Mouse (Mus musculus): ENCODE measurements around the gene Rnd3. TPM values are rescaled to one million over a fixed set of nuclear protein-coding genes. Genes with fewer than 3 reads are reported as not detected.

The Rnd3 gene
- polyA plus RNA-seq, 1 experiment, result 9.9 TPM

DNA sequence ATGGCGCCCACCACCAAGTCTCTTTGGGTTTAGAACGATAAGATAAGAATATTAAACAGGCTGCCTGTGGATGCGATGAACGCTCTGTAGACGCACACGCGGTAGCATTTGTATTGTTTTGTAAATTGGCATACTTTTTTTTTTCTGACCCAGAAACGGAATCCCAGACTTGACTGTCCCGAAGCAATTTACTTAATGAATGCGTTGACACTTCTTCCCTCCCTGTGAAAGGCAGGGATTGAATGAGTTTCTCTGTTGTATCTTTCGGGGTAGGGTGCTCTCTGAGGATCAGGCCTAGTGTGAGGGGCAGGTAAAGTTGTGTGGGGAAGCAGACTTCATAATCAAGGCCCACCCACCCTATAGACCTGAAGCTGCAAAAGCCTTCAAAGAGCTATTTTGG, 63.8 kb downstream of the Rnd3 start:
- WGBS, result 86% methylated on average over 11 of the region's 11 CpGs
- no peak overlapping the region for H3K27ac ChIP-seq (ENCODE audit: control insufficient read depth, insufficient read depth, low read depth, low read length, poor library complexity)
- H3K4me3 ChIP-seq (replicated peaks; ENCODE audit: control insufficient read depth, low read depth, low read length), result no peak overlapping the region
- no peaks in the 10 kb centered on the region for H3K4me1 ChIP-seq (ENCODE audit: control insufficient read depth, insufficient read depth, low read length)
- no peak for TF ChIP-seq POLR2A (IDR thresholded peaks at IDR 0.05; ENCODE audit: borderline replicate concordance, control insufficient read depth, low read depth, low read length)
- no peak for TF ChIP-seq CTCF (IDR thresholded peaks at IDR 0.05; ENCODE audit: control insufficient read depth, insufficient read depth, low read length)

DNA sequence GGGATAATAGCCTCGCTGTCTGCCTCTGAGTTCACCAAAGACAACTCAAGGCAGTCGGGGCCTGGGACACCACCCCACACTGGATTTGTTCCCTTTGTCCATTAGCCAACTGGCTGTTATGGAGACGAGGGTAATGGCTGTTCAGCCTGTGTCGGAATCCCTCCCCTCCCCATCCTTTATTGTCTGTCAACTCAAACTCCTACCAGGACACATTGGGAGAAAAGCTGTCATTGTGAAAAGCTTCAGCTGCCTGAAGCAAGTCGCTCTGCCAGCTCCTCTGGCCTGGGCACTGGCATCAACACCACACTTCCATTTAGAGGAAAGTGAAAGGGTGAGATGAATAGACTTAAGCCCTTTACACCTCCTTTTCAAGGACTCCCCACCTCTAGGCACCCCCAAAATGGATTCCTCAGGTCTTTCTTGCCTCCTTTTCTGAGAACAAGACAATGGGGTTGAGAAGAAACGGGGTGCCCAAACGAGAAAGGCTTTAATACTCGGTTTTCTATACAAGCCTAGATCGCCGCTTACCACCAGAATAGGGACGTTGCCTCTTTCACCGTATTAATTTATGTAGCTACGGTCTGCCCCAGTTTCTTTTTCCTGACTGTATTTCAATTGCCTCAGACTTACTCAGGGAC, 66.1 kb downstream of the Rnd3 start:
- TF ChIP-seq CTCF (IDR thresholded peaks at IDR 0.05; ENCODE audit: control insufficient read depth, insufficient read depth, low read length) (no peak), POLR2A (IDR thresholded peaks at IDR 0.05; ENCODE audit: borderline replicate concordance, control insufficient read depth, low read depth, low read length) (no peak)
- Histone ChIP-seq H3K27ac (ENCODE audit: control insufficient read depth, insufficient read depth, low read depth, low read length, poor library complexity) (no peak overlapping the region), H3K4me3 (replicated peaks; ENCODE audit: control insufficient read depth, low read depth, low read length) (no peak overlapping the region), H3K4me1 (ENCODE audit: control insufficient read depth, insufficient read depth, low read length) (no peaks in the 10 kb centered on the region)
- WGBS, result 86% methylated on average over 13 of the region's 13 CpGs

All from bone marrow, adult 2 months (tissue).